Comparison of ENCODE assay signal across 9 mouse cellular contexts in the genomic region with DNA sequence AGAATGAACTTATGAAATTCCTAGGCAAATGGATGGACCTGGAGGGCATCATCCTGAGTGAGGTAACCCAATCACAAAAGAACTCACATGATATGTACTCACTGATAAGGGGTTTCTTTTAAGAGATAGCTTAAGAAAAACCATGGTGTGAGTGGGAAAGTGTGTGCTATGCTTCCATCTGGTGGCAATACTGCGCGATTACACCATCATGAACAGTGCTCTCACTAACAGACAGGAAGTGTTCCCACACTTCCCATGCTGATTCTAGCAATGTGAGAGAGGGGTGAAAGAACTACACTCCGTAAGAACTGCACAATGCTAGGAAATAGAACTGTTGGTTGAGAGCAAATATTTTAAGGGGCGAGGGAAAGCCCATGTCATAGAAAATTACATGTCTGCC. TPM values are rescaled to one million over a fixed set of nuclear protein-coding genes. Genes with fewer than 3 reads are reported as not detected.
DNase-seq lines count a peak whose midpoint lies in the region; ATAC-seq and TF ChIP-seq lines count a peak whose summit lies in the region.
"Had no signal": no experiment of that assay in that cellular context is flagged by ENCODE, and none has a peak within 500 bp of the region (broad histone marks: within the 10 kb centered on the region; RNA-seq: fewer than 3 reads in every experiment).

No protein-coding gene starts in this region.

- H3K9ac ChIP-seq in hindbrain, embryonic 11.5 days (ENCODE audit: low read depth, low read length): no peak overlapping the region
- H3K9ac ChIP-seq in liver, embryonic 14.5 days (replicated peaks): no peak overlapping the region

- no peaks in the 10 kb centered on the region for H3K36me3 ChIP-seq in hindbrain, embryonic 11.5 days (ENCODE audit: control insufficient read depth, insufficient read depth, low read length)
- no peaks in the 10 kb centered on the region for H3K36me3 ChIP-seq in liver, embryonic 14.5 days (replicated peaks; ENCODE audit: control insufficient read depth, insufficient read depth, low read depth)

- H3K27me3 ChIP-seq in hindbrain, embryonic 11.5 days (ENCODE audit: control insufficient read depth, insufficient read depth, low read length): no peaks in the 10 kb centered on the region
- no peaks in the 10 kb centered on the region for H3K27me3 ChIP-seq in liver, embryonic 14.5 days (ENCODE audit: control insufficient read depth, insufficient read depth, low read length)

- H3K4me1 ChIP-seq in hindbrain, embryonic 11.5 days (replicated peaks; ENCODE audit: control insufficient read depth, insufficient read depth, low read length): no peaks in the 10 kb centered on the region
- H3K4me1 ChIP-seq in liver, embryonic 14.5 days (replicated peaks; ENCODE audit: control insufficient read depth in 2 of 2, insufficient read depth in 2 of 2, low read length in 1 of 2): no peaks in the 10 kb centered on the region

- no peak overlapping the region for H3K4me2 ChIP-seq in hindbrain, embryonic 11.5 days (replicated peaks; ENCODE audit: low read depth, low read length)
- H3K4me2 ChIP-seq in liver, embryonic 14.5 days (ENCODE audit: low read depth): no peak overlapping the region

- peak; percentile 68 for ATAC-seq in hindbrain, embryonic 11.5 days (ENCODE audit: low FRiP score)
- no peak for ATAC-seq in liver, embryonic 14.5 days (ENCODE audit: insufficient read depth)

- TF ChIP-seq EP300 in liver, embryonic 14.5 days (IDR thresholded peaks at IDR 0.05; ENCODE audit: low read depth): no peak

- peak; percentile 52; the same call in 1 of the 2 replicates for TF ChIP-seq CTCF in liver, embryonic 14.5 days (IDR thresholded peaks at IDR 0.05; ENCODE audit: low read depth)

- H3K9me3 ChIP-seq in hindbrain, embryonic 11.5 days (ENCODE audit: control insufficient read depth, low read length): no peaks in the 10 kb centered on the region
- no peaks in the 10 kb centered on the region for H3K9me3 ChIP-seq in liver, embryonic 14.5 days (ENCODE audit: control insufficient read depth, low read length)

- 18% methylated on average over 4 of the region's 4 CpGs for WGBS in hindbrain, embryonic 11.5 days
- 7% methylated on average over 4 of the region's 4 CpGs for WGBS in liver, embryonic 14.5 days (ENCODE audit: insufficient replicate concordance)

- no peak overlapping the region for H3K27ac ChIP-seq in hindbrain, embryonic 11.5 days (ENCODE audit: low read depth, low read length)
- H3K27ac ChIP-seq in liver, embryonic 14.5 days: no peak overlapping the region

- intact Hi-C loops in heart, postnatal 10 days (cut with DNase I): loop anchor here (5.0 to 10.0 kb wide), 3 partner anchors 776 to 1109 kb away; no protein-coding TSS in a partner anchor

- H3K4me3 ChIP-seq in hindbrain, embryonic 11.5 days (ENCODE audit: low read depth, low read length): no peak overlapping the region
- no peak overlapping the region for H3K4me3 ChIP-seq in liver, embryonic 14.5 days (ENCODE audit: insufficient read depth in 1 of 2, low read depth in 2 of 2, low read length in 2 of 2)

- peak; percentile 15 to 23 for DNase-seq in heart, postnatal 10 days
- no peak for DNase-seq in heart, adult 11 months
- DNase-seq in A20 (ENCODE audit: low read depth, low spot score) (peak; percentile 42), ZHBTc4 (ENCODE audit: low read depth, low spot score) (peak; percentile 48)
- DNase-seq in hindbrain, embryonic 11.5 days (ENCODE audit: low spot score): peak; percentile 56
- no peak for DNase-seq in liver, embryonic 14.5 days (ENCODE audit: low read depth in 3 of 3, low spot score in 3 of 3)
- peak; percentile 45 for DNase-seq in telencephalon, adult 2 months (ENCODE audit: low read depth, low spot score)
- DNase-seq in thymus, adult 18-20 months: no peak

RNA-seq across cellular contexts. Expression of gene Gabrr3, which starts 3.4 kb away (rescaled TPM):
- not detected for total RNA-seq in heart, postnatal 10 days (2021)
- 0.12 TPM in 1 of 2 replicates, not detected in the other for polyA plus RNA-seq in hindbrain, embryonic 11.5 days (2014; fragmentation: Nextera tagmentation; extraction: Ambion mirVana)
- not detected in 2 replicates for polyA plus RNA-seq in liver, embryonic 14.5 days (2012; rRNA removed)
- polyA plus RNA-seq in liver, embryonic 14.5 days (2014; fragmentation: Nextera tagmentation; extraction: Ambion mirVana): not detected in 2 replicates
- polyA plus RNA-seq: large intestine, adult 2 months had no signal

RNA-seq across cellular contexts. Expression of gene Olfr209, which starts 39.9 kb away (rescaled TPM):
- total RNA-seq in heart, postnatal 10 days (2021): not detected
- polyA plus RNA-seq in hindbrain, embryonic 11.5 days (2014; fragmentation: Nextera tagmentation; extraction: Ambion mirVana): not detected in 2 replicates
- not detected in 2 replicates for polyA plus RNA-seq in liver, embryonic 14.5 days (2012; rRNA removed)
- not detected in 2 replicates for polyA plus RNA-seq in liver, embryonic 14.5 days (2014; fragmentation: Nextera tagmentation; extraction: Ambion mirVana)
- polyA plus RNA-seq: large intestine, adult 2 months had no signal

RNA-seq across cellular contexts. Expression of gene Olfr206, which starts 54.6 kb away (rescaled TPM):
- total RNA-seq in heart, postnatal 10 days (2021): not detected
- polyA plus RNA-seq in hindbrain, embryonic 11.5 days (2014; fragmentation: Nextera tagmentation; extraction: Ambion mirVana): not detected in 2 replicates
- polyA plus RNA-seq in liver, embryonic 14.5 days (2012; rRNA removed): not detected in 2 replicates
- polyA plus RNA-seq in liver, embryonic 14.5 days (2014; fragmentation: Nextera tagmentation; extraction: Ambion mirVana): not detected in 2 replicates
- polyA plus RNA-seq: large intestine, adult 2 months had no signal

Comparison
In these comparisons a context has a peak if more than half of its experiments do, and no peak if none do; other contexts are left out.
1. DNase-seq: peak in heart, postnatal 10 days (2 of 2), A20 (single experiment), ZHBTc4 (single experiment), hindbrain, embryonic 11.5 days (single experiment) and telencephalon, adult 2 months (single experiment); none in heart, adult 11 months (single experiment), liver, embryonic 14.5 days (0 of 3) and thymus, adult 18-20 months (0 of 2).